Mouse (Mus musculus): Measurements from ENCODE around the gene Myh8.

Myh8 gene

DNA sequence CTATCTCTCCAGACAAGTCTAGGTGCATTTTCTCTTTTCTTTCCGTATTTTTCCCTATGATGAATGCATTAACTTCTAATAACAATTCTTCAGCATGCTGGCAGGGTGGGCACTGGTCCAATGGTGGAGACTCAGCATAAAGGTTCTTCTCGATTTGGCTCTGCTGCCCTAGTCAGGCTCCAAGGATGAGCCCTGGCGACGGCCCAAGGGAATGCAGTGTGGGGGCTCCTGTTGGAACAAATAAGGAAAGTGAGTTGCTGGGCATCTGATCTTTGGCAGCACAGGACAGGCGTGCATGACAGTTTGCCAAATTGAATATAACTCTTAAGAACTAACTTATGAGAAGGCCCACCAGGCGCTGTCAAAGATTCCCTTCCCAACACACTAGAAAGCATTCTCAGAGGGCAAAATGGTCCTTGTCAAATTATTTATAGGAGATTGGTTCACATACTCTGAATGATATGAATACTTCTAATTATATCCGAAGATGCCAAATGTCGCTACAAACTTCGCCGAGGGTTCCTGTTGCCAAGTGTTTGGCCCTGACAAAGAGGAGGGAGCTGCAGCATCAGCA, at the start of gene Myh8:
Gene Myh8, plus strand, starts transcription at position 524 of the 574 bp plus-strand sequence.
- DNase-seq: no peak

DNA sequence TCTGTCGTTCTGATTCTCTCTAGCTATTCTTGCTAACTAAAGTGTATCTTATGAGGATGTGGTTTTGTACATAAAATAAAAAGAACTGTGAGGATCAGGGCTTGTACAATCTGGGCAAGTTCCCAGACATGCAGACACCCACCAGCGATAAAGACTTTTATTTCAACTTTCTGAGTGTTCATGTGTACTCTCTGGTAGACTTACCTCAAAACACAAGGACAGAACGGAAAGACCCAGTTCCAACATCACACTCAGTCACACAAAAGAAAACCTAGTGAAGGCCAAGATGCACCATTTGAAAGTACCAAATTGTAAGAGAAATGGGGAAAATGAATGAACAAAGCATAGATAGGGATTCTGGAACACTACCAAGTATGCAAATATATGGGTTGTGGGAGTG, 48.2 kb upstream of the Myh8 start:
- DNase-seq: no peak

DNA sequence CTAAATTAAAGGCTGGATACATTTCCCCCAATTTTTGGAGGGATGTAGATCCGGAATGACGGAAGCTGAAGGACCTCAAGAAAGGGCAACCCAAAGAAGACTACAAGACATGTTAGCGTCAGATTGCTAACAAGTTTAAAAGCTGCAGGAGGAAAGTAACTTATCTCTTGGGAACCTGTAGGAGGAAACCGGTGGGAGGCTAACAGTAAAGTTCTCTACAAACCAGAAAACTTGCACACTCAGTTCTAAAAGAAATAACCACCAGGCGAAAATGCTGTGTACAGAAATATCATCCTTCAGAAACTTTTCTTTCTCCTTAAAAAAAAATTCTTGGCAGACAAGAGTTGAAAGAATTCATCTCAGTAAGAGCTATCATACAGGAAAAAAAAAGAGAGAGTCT, 47.8 kb upstream of the Myh8 start:
- DNase-seq: no peak

DNA sequence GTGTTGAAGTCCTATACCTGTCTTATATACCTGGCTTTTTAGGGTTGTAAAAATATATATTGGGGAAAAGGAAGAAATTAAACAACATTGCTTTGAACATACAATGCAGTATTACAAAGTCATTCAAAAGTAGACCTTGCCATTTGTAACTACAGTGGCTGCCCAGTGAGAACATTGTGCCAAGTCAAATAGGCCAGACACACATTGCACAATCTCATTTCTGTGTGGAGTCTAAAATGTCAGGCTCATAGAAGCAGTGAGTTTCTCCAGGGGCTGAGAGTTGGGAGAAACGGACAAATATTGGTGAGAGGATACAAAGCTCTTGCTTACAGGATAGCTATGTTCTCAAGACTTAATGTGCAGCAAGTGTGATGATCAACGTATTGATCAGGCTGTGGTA, 47.0 kb upstream of the Myh8 start:
- DNase-seq: no peak

DNA sequence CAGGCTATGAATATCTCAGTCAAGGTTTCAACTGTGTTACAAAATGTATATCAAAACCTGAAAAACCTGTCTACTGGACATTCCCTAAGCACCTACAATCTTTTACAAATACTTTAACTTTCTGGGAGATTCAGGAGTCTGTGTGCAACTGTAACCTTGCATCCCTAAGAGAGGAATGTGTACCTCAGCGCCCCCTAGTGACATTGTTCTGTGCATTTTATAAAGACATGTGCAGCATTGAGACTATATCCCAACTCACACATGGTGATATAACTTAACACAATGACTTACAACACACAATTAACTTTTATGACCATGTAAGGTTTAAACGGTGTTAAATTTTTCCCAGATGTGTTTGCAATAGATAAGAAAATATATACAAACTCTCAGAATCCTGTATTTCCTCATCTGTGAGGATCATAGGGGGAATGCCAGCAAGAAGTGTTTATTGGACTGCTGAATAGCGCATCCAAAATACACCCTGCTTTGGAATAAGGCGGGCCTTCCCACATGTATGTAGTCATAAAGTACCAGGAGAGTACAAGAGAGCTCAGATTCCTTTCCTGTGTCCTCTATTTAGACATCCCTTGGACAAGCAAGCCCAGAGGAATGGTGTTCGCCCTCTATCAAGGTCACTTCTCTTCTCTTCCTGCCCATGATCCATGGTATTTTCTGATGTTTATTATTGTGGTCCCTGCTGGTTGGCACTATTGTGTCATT, 41.1 kb upstream of the Myh8 start:
- DNase-seq: peak; percentile 38

DNA sequence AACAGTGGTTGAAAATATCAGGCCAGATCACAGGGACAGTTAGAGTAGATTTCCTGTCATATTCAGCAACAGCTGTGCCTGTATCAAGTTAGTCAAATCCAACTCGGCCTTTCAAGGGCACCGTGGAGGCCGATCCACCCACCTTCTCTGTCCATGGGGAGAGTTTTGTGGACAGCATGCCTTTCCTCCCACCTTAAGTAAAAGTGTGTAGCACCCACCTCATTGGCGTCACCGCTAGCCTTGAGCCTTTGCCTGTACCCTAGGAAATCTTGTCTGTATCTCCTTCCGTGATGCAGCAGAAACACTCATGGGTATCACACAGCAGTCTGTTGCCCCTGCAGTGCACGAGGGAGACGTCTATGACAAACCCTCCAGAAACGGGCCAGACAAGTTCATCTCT, 40.1 kb upstream of the Myh8 start:
- no peak for DNase-seq

DNA sequence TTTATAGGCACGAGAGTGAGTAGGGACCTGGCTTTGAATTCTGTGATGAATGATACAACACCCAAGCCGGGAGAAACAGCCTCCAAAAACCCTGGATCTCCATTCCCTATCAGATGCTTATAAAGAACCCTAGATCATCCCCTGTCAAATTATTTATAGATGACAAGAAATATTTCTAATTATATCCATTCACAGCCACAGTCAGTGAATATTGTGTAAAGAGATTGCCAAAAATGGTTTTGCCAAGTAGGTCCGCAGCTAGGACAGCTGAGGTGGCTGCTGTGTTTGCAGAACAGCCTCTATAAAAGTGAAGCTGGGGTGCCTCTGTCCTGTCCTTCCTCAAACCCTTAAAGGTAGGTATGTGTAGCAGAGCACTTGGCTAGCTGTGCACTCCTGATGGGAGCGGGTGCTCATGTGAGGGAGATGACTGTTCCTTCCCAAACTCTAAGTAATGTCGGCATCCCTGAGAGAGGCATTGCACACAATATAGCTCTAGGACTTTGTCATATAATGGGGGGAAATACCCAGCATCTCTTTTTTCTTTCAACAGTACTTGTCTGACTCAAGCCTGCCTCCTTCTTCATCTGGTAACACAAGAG, 39.3 kb upstream of the Myh8 start, which contains the start of gene Myh4:
Gene Myh4, plus strand, starts transcription at position 549 of the 599 bp plus-strand sequence.
- DNase-seq: no peak

DNA sequence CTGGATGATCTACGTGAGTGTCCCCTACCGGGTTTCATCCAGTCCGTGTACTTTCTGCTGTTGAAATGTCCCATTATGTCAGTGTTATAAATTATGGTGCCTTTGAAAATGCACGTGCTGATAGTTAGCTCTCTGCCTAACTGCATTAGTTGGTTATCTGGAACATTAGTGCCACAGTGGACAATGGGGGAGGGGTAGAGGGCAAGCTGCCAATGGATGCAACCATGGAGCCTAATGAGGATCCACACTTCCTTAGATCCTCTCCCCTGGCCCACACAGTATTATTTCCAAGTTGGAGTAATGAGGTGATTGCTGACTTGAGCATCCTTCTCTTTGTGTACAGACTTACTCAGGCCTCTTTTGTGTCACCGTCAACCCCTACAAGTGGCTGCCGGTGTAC, 35.9 kb upstream of the Myh8 start:
- DNase-seq: no peak

DNA sequence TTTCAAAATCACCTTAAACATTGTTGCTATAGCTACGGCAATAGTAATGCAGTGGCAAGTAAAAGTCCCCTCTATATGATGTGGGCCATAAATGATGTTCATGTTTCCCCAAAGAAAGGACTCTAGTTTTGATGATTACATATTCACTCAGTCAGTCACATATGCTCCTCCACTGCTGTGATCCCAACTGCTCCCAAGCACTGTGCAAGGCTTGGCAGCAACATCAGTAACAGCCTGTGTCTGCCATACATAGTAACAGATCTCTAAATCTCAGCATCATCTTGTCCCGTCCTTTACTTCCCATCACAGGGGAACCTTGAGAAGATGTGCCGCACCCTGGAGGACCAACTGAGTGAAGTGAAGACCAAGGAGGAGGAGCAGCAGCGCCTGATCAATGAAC, 23.2 kb upstream of the Myh8 start:
- DNase-seq: no peak

DNA sequence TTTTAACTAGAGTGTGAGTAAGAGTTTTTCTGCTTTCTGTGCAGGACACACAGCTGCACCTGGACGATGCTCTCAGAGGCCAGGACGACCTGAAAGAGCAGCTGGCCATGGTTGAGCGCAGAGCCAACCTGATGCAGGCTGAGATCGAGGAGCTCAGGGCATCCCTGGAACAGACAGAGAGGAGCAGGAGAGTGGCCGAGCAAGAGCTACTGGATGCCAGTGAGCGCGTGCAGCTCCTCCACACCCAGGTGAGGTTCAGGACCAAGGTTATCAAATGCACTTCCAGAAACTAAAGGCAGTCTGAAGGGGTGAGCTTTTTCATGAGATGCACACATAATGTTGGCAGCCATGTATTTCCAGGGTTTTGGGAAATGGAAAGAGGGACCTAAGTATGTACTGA, 19.9 kb upstream of the Myh8 start:
- DNase-seq: no peak

DNA sequence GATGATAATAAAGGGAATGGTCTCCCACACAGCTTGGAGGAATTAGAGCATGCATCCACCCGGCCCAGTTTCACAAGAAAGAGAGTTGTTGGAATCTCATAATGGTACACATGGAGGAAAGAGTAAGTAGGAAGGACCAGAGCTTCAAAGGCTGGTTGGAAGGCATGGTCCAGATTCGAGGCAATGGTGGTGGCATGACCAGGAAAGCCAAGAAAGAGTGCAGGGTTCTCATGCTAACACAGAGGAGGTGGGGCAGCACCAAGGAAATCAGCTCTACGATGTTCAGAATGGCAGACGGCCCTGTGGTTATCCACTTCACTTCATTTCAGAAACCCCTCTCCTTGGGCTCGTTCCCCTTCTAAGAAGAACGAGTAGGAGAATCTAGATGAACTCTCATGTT, 16.0 kb upstream of the Myh8 start:
- DNase-seq: no peak

DNA sequence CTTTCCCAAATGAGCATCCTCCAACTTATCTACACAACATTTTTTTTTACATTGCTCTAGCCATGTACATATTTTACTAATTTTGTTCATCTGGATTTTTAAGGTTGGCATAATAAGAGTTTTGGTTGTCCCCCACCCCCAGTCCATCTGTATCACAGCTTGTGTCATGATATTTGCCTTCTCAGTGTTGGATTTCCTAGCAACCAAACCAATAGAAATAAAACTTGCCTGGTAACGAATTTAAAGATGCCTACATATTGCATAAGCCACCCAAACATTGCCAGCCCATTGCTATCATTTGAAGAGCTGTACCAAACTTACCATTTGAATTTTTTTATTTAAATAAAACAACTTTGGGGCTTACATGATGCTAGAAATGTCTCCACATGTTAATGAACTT, 16.5 kb downstream of the Myh8 start:
- DNase-seq: no peak

DNA sequence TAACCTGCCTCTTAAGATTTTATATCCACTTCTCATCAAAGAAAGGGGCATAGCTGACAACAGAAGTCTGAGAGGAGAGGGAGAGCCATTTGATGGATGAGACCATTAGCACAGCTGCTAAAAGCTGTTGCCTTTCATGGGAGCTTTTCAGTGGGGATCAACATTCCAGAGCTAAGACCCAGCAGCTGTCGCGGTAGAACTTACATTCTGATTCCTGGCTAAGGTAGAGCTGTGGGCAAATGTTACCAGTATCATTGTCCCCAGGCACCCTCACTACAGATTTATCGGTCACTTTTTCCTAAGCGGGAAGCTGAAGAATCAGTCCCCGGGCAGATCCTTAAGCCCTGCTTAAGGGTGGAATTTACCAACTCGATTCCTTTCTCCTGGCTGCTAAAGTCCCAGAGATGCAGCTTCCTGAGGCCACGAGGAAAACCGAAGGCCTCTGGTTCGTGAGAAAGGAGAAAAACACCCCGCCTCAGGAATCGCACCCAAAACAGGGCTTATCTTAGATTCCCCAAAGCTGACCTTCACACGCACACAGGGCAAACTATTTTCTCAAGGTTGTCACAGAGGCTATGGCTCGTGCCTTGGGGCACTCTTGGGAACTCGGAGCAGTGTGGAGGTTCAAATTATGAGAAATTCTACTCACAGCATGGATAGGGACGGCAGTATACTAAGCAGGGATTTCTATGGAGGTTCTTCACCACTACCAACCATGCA, 37.0 kb downstream of the Myh8 start:
- DNase-seq: no peak

DNA sequence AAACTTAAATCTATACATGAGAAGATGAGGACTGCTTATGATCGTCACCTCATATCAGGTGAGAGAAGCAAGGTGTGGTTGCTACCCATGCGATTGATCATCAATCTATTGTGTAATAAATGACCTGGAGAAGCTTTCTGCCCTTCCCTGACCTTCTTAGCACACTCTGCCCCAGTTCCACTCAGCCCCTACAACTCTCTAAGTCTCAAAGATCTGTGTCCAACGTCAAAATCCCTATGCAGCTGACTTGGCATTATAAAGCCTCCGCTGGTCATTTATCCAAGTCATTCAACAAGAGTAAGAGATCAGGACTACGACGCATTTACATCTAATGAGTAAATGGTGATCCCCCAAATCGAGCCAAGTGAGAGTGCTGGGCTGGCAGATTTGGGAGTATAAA, 44.4 kb downstream of the Myh8 start, which contains the start of gene Myh13:
Gene Myh13, plus strand, starts transcription at position 301 of the 400 bp plus-strand sequence.
- no peak for DNase-seq

DNA sequence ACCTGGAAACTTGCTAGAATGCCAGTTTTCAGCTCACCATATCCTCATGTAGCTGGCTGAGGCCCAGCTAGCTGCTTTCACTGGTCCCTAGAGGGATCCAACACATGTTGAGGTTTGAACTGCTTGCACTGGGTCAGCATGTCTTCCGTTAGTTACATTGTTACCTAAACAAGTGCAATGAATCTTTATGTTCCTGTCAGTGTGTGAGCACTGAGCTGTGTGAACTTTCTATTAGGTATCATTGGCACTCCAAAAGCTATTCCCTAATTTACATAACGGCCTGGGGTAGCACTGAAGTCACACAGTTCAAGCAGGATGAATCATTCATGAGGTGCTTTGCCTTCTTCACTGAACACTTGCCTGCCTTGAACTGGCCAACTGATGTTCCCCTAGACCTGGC, 49.6 kb downstream of the Myh8 start:
- DNase-seq: no peak

DNA sequence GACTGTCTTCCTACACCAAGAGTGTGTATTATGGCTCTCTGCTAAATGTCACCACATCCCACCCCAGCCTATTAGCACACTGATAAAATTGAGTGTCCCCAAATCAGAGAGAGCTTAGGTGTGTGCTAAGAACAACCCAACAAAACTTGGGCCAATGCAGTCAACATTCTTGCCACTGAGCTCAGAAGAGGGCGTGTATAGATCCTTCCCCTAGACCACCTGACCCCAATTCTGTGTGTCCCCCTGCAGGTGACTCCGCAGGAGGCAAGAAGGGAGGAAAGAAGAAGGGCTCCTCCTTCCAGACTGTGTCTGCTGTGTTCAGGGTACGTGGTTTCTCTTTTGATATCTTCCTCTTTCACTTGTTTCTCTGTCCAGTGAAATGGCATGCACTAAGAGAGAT, 67.6 kb downstream of the Myh8 start:
- no peak for DNase-seq

DNA sequence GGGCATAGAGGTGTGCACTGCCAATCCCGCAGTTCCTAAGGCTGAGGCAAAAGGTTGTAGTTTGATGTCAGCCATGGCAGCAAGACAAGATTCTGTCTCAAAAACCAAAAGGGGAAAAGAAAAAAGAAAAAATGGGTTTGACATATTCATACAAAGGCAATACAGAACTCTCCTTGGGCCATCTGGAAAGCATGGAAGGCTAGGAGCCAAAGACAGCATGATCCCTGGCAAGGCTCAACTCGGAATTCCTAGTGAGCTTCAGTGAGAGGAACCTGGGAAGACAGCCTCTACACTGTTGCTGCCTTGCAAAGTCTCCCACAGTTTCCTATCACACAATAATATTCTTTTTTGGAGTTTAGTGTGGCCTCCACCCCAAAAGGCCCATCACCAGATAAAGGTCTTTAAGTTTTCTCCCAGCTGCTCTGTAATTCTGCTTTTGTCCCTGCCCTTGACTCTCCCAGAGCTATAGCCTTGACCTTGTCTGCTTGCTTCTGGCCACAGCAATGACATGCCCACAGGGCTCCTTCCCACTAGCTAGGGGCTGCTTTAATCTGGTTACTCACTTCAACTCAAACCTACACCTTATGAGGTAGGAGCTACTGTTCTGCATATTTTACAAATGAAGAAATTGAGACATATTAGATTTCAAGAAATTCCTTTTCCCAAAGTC, 68.4 kb downstream of the Myh8 start:
- no peak for DNase-seq

DNA sequence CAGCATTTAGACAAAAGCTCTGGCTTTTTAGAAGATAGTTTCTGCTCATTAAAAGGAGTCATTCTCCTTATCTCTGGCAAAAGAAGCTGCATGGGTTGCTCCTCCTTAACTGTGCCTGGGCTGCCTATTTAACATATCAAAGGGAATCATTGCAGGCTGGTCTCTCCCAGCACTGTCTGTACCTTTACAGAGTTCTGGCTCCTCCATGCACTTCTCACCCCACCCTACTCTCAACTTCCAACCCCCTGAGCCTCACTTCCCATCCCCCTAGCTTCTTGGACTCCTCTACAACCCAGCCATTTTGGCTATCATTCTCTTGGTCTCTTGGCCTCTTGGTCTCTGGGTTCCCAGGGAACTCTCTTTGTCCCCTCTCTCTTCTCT, 68.9 kb downstream of the Myh8 start:
- DNase-seq: no peak

DNA sequence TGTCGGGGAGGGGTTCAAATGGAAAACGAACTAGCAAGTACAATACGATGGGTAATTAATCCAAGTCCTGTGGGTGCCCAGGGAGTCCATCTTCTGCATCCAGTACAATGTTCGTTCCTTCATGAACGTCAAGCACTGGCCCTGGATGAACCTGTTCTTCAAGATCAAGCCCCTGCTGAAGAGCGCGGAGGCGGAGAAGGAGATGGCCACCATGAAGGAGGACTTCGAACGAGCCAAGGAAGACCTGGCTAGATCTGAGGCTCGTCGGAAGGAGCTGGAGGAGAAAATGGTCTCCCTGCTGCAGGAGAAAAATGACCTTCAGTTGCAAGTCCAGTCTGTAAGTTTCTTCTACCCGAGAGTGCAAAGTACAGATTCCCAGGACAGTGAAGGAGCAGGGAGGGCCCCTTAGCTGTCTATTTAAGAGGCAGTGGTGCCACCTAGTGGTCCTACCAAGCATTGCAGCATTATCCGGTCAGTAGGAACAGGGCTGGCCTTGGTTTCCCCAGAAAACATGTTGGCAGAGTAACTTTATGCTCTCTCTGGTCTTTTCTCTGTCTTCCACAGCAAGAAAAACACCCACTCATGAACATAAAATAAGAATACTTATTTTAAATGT, 73.3 kb downstream of the Myh8 start:
- peak; percentile 77 for DNase-seq

DNA sequence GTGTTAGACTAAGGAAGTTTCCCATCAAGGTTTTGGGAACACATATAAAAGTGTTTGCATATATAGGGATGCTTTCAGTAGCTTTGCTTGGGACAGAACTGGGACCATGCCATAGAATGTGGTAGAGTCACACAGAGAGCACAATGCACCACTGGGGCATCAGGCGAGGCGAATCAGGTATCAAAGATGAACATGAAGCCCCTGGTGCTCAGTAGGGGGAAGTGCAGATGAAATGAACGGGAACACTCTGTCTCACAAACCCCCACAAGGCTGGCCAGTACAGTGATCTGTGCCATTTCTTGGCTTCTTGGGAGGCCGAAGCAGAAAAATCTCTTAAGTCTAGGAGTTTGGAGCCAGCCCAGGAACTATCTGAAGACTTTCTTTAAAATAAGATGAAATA, 76.1 kb downstream of the Myh8 start:
- DNase-seq: no peak

DNA sequence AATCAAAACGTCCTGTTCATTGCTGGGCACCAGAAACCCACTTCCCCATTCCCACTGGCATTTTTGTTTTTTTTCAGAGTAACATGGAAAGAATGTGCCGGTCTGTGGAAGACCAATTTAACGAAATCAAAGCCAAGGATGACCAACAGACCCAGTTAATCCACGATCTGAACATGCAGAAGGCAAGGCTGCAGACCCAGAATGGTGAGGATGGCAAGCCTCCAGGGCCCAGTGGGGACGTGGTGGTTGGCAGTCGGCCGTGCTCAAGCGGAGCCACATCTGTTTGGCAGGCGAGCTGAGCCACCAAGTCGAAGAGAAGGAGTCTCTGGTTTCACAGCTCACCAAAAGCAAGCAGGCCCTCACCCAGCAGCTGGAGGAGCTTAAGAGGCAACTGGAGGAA, 81.1 kb downstream of the Myh8 start:
- DNase-seq: no peak

All from kidney, postnatal 14 days (tissue).